Mouse (Mus musculus): ENCODE measurements around the gene Hoxa6.

Gene Hoxa6

DNA sequence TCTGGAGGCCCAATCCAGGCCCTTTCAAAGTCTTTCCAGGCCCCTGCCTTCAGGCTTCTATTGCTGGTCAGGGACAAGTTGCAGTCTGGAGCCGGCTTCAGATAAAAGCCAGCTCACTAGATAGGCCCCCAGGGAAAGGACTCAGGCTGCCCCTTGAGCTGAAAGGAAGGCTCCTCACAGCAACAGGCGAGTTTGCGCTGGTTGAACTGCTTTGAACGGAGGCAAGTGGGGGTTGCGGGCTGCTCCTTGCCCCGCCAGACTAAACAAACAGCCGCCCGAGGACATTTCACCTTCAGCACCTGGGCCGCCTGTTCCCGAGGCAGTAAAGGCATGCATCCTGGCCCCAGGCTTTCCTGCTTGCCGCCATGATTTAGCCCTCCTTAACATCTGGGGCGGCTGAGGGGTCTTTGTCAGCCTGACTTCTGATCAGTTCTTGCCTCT, 35.2 kb upstream of the Hoxa6 start:
- in situ Hi-C loops (cut with MboI; ENCODE audit: unreplicated experiment in 2 of 2), result loop anchor here in 1 of 2 experiments (25.0 kb wide), 1 partner anchor 1581 kb away; the partner anchor contains the start of gene Npvf

DNA sequence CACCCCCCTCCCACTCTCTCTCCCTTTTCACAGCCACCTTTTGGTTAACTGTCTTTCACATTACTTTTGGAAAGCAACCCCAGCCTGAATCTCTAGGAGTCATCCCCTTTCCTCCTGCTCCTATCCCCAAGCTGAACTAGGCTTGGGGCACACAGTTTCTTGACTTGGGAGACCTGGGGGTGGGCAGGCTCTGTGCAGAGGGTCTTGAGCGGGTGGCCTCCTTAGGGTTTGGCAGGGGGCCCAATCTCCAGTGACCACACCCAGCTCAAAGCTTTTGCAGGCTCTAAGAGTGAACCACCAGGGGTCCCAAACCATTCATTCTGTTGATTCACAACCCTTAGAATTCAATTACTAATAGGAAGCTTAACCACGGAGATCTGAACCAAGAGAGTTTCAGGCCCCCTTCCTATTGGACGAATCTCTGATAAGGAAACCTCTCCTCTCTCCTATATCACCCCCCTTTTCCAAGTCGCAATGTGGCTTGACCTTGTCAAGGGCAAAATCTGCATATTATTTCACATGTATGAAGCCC, 34.3 kb upstream of the Hoxa6 start:
- in situ Hi-C loops (cut with MboI; ENCODE audit: unreplicated experiment in 2 of 2), result loop anchor here in 1 of 2 experiments (25.0 kb wide), 1 partner anchor 1581 kb away; the partner anchor contains the start of gene Npvf

DNA sequence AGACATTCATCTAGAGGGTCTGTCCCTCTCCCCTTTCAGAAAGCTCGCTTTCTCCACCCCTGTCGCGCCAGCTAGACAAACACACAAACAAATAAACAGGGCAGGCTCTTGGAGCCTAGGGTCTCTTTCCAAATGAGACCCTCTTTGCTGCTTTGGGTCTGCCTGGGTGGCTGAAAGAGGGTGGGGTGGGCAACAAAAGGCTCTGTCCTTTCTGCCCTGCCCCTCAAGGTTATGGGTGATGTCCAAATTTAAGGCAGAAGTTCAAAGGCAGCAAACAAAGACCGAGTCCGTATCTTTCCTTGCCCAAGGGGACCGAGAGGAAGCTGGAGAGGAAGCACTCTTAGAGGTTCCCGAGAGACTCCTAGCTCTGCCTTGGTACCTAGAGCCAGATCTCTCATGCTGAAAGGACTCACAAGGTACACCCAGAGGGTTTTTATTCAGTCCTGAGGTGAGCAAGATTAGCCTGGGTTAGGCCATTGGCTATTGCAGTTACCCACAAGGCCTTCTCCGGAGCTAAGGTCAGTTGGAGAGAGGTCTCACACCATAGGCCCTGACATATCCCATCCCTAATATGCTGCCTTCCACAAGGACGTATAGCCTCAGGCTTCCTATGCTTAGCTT, 32.6 kb upstream of the Hoxa6 start:
- in situ Hi-C loops (cut with MboI; ENCODE audit: unreplicated experiment in 2 of 2), result loop anchor here in 1 of 2 experiments (25.0 kb wide), 1 partner anchor 1579 kb away; the partner anchor contains the start of gene Npvf

DNA sequence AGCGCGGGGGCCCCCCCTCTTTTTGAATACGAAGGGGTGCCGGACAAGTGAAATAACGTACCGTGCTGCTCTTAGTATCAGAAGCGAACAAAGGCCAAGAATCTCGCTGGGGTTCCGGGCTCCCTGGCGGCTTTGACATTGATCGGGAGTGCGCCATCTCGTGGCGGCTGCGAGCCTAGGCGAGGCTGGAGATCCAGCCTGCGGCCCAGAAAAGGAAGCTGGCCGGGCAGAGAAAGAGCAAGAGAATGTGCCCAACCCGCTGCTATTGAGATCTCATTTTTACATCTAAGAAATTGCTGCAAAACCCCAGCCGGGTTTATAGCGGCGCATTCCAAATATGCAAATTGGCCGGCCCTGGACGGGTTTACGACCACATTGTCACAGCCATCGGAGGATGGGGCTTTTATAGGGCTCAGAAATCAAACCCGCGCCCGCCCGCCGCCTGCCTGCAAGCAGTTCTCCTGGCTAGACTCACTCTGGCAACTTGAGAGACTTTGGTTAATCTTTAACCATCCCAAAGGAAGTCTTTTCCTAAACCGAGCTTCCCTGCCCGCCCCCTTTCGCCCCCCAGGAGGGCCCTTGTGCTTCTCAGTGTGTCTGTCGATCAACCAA, 32.0 kb upstream of the Hoxa6 start, which contains the start of gene Hoxa10:
Gene Hoxa10, minus strand, starts transcription at position 466 of the 612 bp plus-strand sequence.
- in situ Hi-C loops (cut with MboI; ENCODE audit: unreplicated experiment in 2 of 2), result loop anchor here in 1 of 2 experiments (25.0 kb wide), 1 partner anchor 1578 kb away; the partner anchor contains the start of gene Npvf

DNA sequence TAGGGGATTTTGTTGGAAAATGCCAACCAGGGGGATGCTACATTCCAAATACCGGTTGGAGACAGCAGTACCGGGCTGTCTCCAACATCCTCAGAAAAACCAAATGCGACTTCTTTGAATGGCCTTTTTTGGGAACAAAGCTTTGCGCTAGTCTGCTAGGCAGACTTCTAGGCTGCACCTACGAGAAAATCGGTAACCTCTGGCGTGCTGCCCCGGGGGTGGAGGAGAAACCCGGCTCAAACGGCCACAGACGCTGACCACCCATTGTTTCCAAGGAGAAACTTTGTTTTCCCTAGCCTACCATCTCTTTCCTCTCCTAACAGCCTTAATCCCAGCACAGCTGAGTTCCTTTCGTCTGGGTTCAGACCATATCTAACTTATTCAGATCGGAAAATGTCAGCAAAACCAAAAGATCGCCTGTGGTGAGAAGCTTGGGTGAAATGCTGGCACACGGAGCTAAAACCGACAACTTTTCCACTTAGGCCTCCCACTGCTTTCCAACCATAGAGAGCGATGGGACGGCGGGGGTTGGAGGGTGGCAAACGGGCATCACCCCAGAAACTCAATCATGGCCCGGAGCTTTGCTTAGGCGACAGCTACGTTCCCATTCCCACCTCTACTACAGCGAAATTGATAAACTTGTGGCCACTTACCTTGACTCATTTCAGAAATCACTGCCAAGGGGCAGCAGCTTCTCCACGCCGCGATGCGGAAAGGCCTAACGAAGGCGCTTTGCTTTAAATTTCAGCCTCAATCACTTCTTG, 31.3 kb upstream of the Hoxa6 start:
- in situ Hi-C loops (cut with MboI; ENCODE audit: unreplicated experiment in 2 of 2), result loop anchor here in 1 of 2 experiments (25.0 kb wide), 1 partner anchor 1578 kb away; the partner anchor contains the start of gene Npvf

DNA sequence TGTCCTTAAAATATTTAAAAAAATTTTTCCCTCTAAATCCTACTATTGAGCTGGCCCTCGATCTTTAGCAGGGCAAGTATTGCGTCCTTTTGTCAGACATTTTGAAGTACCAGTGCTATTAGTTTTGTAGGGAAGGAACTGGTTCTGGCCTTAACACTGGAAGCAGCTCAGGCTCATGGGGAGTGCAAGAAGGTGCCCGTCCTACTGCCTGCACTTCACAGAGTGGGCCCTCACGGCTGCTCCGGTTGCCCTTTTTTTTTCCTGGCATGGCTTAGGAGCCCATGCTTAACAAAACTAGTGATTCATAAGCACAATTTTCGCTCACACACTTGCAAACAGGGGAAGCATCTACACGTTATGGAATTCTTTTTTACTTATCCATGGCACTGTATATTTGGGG, 30.5 kb upstream of the Hoxa6 start:
- in situ Hi-C loops (cut with MboI; ENCODE audit: unreplicated experiment in 2 of 2), result loop anchor here in 1 of 2 experiments (25.0 kb wide), 1 partner anchor 1577 kb away; the partner anchor contains the start of gene Npvf

DNA sequence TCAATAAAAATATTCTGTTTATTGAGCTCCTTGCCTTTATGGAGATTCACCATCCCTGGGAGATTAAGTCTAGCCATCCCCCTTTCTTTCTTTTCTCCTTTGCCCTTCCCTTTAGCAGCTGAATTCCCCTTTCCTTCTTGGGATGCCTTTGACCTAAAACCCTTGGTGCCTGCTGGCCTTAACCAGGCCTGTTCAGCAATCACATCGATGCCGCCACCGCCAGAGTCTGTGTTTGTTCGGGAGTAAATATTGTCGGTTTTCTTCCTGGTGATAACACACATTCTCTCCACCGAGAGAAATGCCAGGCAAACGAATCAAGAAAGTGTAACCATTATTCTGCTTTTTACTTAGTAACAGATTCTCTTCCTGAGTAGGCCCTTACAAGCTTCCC, 29.6 kb upstream of the Hoxa6 start:
- in situ Hi-C loops (cut with MboI; ENCODE audit: unreplicated experiment in 2 of 2), result loop anchor here in 1 of 2 experiments (25.0 kb wide), 1 partner anchor 1576 kb away; the partner anchor contains the start of gene Npvf

DNA sequence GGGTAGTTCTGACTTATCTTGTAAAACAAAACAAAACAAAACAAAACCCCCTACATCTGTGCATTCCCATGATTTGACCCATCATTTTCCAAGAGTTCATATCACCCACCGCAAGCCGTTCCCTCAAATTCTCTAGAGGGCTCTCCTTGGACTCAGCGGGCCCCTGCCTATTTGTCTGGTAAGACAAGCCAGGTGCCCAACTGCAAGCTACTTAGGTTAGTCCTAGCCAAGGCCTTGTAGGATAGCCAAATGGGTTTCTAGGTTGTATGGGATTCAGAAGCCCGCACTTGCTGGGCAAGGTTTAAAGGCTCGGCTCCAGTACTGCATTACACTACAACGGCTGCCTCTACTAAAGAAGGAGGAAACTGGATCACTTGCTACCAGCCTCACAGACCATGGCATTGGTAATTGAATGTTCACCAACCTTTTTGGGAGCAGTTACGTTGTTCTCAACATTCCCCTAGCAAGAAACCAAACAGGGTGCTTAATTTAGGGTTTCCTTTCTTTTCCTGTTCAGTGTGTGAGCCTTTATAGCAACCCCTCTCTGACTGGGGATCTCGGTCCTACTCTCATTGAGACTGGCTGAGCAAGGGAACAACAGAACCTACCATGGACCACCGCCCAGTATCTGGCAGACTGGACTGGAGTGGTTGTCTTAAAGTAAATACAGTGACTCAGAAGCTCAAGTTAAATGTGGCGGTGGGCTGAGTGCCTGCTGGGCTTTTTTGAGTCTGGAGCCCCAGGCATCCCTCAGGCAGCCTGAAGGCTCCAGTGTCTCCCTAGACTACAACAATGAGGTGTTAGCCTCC, 29.0 kb upstream of the Hoxa6 start:
- in situ Hi-C loops (cut with MboI; ENCODE audit: unreplicated experiment in 2 of 2), result loop anchor here in 1 of 2 experiments (25.0 kb wide), 1 partner anchor 1575 kb away; the partner anchor contains the start of gene Npvf

DNA sequence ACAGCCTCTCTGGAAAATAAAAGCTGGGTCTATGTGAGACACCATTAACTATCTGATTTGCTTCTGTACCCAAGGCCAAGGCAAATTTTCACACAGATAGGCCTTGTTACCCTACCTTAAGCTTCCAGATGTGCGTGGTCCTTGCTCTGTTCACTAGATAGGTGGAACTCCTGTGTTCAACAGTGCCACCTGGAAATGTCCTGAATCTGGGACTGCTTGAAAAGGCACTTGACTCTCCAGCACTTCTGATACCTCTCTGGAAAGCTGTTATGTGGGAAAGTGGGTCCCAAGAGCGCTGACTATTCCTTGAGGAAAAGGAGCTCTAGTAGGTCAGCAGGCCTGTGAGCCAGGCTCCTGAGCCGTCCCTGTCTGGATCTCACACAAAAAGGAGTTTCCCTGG, 28.3 kb upstream of the Hoxa6 start:
- in situ Hi-C loops (cut with MboI; ENCODE audit: unreplicated experiment in 2 of 2), result loop anchor here in 1 of 2 experiments (25.0 kb wide), 1 partner anchor 1575 kb away; the partner anchor contains the start of gene Npvf

DNA sequence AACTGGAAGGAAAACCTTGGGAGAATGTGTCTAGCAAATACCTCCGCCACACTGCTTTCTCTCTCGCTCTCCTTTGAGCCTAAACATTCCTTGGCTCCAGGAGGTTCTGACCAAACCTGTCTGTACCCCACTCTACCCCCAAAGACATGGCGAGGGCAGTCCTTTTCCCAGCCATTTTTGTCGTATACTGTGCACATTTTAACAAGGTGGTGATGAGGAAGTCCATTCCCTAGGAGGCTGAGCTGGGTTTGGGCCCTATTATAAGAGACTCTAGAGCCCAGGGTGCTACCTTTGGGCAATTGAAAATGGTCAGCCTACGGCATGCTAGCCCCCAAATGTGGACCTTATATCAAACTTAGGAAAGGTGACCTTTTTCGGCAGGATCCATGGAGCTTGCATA, 27.3 kb upstream of the Hoxa6 start:
- in situ Hi-C loops (cut with MboI; ENCODE audit: unreplicated experiment in 2 of 2), result loop anchor here in 1 of 2 experiments (25.0 kb wide), 1 partner anchor 1574 kb away; the partner anchor contains the start of gene Npvf

DNA sequence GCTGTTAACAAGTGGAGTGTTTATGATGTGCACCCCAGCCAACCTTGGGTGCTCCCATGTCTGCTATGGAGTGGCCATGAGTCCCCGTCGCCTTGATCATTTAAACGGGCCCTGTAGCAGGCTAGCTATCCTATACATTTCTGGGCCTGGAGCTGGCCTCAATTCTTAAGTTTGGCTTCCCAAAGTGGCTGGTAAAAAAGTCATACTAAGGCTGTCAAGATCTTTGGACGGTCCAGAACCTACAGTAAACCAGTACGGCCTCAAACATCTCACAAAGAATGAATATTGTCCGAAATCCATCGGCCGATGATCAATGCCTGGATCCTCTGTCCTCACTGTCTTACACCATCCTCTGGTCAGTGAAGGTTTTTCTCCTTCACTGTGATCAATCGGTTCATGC, 26.7 kb upstream of the Hoxa6 start:
- in situ Hi-C loops (cut with MboI; ENCODE audit: unreplicated experiment in 2 of 2), result loop anchor here in 1 of 2 experiments (25.0 kb wide), 1 partner anchor 1573 kb away; the partner anchor contains the start of gene Npvf

DNA sequence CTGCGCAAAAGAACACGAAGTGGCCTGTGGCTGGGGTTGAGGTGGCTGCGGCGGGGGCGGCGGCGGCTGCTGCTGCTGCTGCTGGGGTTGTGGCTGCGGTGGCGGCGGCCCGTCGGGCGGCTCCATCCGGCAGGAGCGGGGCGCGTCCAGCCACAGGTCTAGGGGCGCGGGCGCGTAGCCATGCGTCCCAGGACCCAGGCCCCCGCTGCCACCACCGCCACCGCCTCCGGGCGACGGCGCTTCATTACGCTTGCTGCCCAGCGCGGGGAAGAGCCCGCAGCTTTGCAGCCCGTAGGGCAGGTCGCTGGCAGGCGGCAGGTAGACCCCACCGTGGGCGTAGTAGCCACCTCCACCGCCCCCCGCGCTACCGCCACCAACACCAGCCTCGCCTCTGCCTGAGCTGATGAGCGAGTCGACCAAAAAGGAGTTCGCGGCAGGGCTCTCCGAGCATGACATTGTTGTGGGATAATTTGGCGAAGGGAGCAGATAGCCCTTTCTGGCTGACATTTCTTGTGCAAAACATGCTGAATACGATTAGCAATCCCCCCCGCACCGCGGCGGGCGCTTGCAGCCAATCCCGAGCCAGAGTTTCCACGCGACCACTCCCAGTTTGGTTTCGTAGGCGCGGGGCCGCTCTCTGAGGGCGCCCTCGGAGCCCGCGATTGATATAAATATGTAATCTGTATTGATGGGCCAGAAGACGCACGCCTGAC, 26.1 kb upstream of the Hoxa6 start:
- in situ Hi-C loops (cut with MboI; ENCODE audit: unreplicated experiment in 2 of 2), result loop anchor here in 1 of 2 experiments (25.0 kb wide), 1 partner anchor 1572 kb away; the partner anchor contains the start of gene Npvf

DNA sequence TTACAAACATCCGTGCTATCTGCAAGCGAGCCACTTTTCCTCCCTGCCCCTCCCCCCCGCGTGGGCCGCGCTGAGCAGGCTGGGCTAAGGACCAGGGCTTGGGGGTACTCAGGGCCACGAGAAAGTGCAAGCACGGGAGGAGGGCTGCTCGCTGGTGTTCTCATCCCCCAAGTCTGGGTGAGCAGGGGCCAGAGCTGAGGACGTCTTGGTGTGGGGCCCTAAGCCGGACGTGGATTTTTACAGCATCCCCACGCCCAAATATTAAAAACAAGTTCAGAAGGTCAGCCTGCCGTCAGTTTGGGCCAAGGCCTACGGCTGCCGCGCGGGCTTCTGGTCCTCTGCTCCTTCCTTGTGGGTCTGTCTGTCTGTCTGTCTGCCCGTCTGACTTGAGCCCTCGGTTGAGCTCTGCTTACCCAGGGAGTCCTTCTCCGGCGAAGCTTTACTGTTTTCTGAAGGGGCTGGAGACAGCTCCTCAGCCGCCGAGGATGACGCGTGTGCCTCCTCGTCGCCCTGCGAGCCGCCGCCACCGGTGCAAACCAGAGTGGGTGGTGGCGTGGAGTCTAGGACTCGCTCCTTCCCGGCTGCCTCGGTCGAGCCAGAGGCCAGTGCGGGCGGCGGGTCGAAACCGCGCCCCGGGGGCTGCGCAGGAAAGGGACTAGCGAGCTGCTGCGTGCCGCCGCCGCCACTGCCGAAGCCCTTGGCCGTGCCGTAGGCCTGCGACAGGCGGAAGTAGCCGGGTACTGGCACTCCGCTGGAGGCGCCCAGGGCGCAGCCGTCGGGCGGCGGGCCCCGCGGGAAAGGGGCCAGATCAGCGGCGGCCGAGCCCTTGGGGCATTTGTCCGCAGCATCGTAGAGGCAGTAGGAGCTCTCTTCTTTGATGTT, 25.3 kb upstream of the Hoxa6 start:
- in situ Hi-C loops (cut with MboI; ENCODE audit: unreplicated experiment in 2 of 2), result loop anchor here in 1 of 2 experiments (25.0 kb wide), 1 partner anchor 1571 kb away; the partner anchor contains the start of gene Npvf

DNA sequence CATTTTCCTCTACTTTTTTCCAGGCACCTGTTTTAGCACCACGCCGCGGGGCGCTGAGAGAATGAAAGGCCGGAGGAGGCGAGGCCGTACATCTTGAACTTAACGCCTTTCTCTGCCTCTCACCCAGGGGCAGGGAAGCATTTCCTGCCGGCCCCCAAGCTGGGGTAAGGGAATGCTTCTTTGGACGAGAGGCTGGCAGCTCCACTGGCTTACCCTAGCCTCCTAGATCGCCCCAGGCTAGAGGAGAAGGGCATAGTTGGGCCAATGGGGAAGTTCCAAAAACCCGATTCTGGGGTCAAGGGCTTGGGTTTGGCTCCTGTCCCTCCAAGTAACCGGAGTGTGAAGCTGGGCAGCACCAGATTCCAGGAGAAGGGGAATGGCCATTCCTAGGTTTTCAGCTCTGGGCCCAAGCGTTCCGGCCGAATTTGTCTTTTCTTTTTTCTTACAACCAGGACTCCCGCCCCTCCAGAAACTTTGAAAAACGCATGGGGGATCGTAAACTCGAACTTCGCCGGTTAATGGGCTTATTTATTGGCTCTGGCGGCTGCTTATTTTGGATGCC, 24.5 kb upstream of the Hoxa6 start:
- in situ Hi-C loops (cut with MboI; ENCODE audit: unreplicated experiment in 2 of 2), result loop anchor here in 1 of 2 experiments (25.0 kb wide), 1 partner anchor 1571 kb away; the partner anchor contains the start of gene Npvf

DNA sequence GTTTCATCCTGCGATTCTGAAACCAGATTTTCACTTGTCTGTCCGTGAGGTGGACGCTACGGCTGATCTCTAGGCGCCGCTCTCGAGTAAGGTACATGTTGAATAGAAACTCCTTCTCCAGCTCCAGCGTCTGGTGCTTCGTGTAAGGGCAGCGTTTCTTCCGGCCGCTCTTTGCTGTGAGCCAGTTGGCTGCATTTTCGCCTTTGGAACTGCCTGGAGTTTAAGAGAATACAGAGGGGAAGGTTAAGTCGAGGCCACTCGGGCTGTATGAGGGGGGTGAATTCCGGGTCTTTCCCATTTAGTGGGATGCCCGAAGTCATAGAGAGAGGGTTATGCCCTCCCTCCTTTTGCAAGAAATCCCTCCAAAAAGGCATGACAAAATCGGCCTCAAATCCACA, 24.0 kb upstream of the Hoxa6 start:
- in situ Hi-C loops (cut with MboI; ENCODE audit: unreplicated experiment in 2 of 2), result loop anchor here in 1 of 2 experiments (25.0 kb wide), 1 partner anchor 1570 kb away; the partner anchor contains the start of gene Npvf

DNA sequence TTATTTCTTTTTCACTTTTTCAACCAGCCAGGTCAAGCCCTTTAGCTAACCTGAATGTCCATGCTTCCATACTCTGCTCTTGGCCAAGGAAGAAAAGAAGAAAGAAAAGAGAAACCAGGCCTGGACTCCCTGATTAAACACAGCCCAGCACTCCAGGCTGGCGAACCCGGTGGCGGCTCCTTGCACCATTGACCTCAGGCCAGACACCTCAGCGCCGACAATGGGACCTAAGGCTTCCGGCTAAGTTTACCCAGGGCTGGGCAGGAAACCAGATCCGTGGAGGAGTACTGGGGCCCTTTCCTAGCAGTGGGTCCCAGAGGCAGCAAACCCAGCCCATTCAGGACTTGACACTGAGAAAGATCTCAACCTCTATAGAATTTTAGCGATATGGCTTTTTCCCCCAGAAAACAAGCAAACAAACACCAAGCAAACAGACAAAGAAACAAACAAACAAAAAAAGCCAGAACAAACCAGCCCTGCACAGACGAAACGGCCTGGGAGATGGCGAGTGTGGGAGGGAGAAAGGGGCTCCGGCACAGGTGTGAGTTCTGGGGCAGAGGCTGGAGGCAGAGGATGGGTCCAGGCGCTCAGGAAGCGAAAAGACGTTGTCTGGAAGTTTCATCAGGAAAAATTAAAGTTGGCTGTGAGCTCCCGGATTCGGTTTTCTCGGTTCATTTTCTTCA, 23.5 kb upstream of the Hoxa6 start:
- in situ Hi-C loops (cut with MboI; ENCODE audit: unreplicated experiment in 2 of 2), result loop anchor here in 1 of 2 experiments (25.0 kb wide), 1 partner anchor 1570 kb away; the partner anchor contains the start of gene Npvf
